Mouse (Mus musculus) olfactory bulb, adult 2 months (tissue): ENCODE results near the gene Cabp4.

Experiments
- CTCF ChIP-seq: fragments of 200-500 bp; IDR thresholded peaks from 2 replicates; pipeline ENCODE4 v1.5.1; 2012; ENCODE audit warnings: low read depth, mild to moderate bottlenecking, low read length, moderate library complexity; ENCODE audit not compliant: insufficient read depth
- POLR2A ChIP-seq: fragments of 200-500 bp; IDR thresholded peaks from 2 replicates; pipeline ENCODE4 v1.6.1; 2012; ENCODE audit warnings: mild to moderate bottlenecking, low read depth, low read length, moderate library complexity; ENCODE audit not compliant: insufficient read depth

- TF ChIP-seq POLR2A (no peak), CTCF (no peak)
Observed at GRCm38 (mm10) chr19:4154437-4155222, 10.8 kb upstream of the Cabp4 start.
